Mouse (Mus musculus) small intestine, adult 10 weeks (tissue): Measurements from ENCODE around the gene Unc93a2. TPM values are rescaled to one million over a fixed set of nuclear protein-coding genes. Genes with fewer than 3 reads are reported as not detected.

Experiments
- polyA plus RNA-seq: library from polyadenylated mRNA; stranded (reverse); fragments of 350-450 nt; fragmentation: Illumina TruSeq; extraction: RNeasy Lipid Tissue Mini Kit (QIAGEN cat#74804); gene quantifications from one replicate; pipeline ENCODE4 v1.2.3, GENCODE M21; 2014; ENCODE audit warnings: low replicate concordance

Gene Unc93a2
- polyA plus RNA-seq, result 83.0 TPM

DNA sequence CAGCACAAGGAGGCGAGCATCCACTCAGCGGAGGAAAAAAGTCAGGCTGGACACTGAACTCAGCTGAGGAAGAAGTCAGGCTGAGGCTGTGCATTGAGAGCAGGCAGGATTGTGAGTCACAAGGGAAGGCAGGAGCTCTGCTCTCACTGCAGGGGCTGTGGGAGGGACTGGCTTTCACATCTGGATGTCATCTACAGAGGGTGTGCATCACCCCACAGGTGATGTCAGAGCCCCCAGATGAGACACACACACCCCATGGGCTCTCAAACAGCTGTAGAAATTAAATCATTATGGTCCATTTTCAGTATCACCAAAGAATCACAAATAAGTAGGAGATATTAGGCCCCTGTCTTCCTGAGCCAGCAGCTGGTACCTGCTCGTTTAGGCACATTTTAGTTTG, at the start of gene Unc93a2:
Unc93a2 (minus strand) TSS at position 101 of the 400 bp plus-strand sequence.

DNA sequence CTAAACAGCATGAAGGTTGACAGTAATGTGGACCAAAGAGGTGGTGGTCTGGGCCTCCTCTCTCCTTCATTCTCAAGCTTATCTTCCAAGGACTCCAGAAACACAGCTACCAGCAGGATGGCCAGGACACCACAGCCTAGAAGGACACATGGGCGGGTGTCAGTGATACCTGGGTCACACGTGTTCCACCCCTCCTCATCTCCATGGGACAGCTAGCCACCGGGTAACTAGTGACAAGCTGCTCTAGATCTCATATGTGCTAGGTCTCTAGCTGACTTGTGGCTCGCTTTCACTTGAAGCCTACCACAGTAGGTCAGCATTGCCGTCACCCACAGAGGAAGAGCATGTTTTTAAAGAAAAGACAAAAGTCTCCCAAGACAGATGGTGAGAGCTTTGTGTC, 13.4 kb downstream of the Unc93a2 start, which contains the start of gene Gm49630:
Gm49630 (minus strand) TSS at position 101 of the 400 bp plus-strand sequence.

DNA sequence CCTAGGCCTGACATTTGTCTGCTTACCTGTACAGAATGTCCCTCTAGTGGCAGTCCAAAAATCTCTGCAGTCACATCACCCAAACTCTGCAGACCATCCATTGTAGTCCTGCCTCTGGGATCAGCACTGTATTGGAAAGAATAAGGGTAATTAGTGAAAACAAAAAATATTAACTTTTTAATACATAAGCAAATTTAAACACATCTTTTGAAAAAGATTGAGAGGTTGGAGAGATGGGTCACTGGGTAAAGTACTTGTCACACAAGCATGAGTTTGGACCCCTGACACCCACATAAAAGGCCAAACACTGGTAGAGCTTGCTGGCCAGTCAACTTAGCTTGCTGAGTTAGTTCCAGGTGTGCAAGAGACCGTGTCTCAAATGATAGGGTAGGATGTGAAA, 32.7 kb downstream of the Unc93a2 start, which contains the start of gene Ttll2:
Ttll2 (minus strand) TSS at position 101 of the 400 bp plus-strand sequence.

DNA sequence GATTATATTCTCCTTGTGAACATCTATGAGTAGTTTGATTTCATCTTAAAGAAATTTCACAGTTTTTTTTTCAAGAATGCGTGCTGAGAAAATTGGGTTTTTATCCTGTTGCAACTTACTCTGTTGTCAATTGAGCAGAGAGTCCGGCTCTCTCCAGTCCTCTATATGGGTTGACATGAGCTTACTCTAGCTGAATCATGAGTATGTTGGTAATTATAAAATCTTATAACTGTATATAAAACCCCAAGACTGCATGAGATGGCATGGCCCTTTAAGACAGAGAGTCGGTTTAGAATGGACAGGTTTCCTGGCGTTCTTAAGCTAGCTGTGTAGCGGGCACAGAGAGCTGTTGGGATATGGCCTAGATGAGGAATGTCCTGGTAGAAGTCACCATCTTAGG, 60.9 kb downstream of the Unc93a2 start, which contains the start of gene Tcp10a:
Tcp10a (plus strand) TSS at position 301 of the 400 bp plus-strand sequence.

Other genes with a start within 250 kb of the Unc93a2 start
- gene Rps6ka2, start 215.3 kb downstream of the Unc93a2 start, polyA plus RNA-seq, result 0.30 TPM
- not detected for gene Tcp10a, start 60.8 kb downstream of the Unc93a2 start, polyA plus RNA-seq
- gene Ttll2, start 32.8 kb downstream of the Unc93a2 start, polyA plus RNA-seq, result 4.1 TPM
- gene Gm49630, start 13.5 kb downstream of the Unc93a2 start, polyA plus RNA-seq, result not detected